Mouse (Mus musculus): ENCODE measurements around the gene Acbd3.

GRCm38 (mm10) chr1:180776494-180776893 is 50.7 kb downstream of the Acbd3 start:
- TF ChIP-seq POLR2A (IDR thresholded peaks at IDR 0.05; ENCODE audit: borderline replicate concordance, insufficient read depth, low read length) (no peak), CTCF (IDR thresholded peaks at IDR 0.05; ENCODE audit: borderline replicate concordance, insufficient read depth, low read depth, low read length) (no peak)
